ENCODE assay signal across 8 mouse cellular contexts in genomic region chr1:82289116-82289989, GRCm38 (mm10). TPM values are rescaled to one million over a fixed set of nuclear protein-coding genes. Genes with fewer than 3 reads are reported as not detected.
DNase-seq lines count a peak whose midpoint lies in the region; ATAC-seq and TF ChIP-seq lines count a peak whose summit lies in the region.

No protein-coding gene starts in this region.

- H3K27me3 ChIP-seq in limb, embryonic 15.5 days = no peaks in the 10 kb centered on the region

- H3K27ac ChIP-seq in embryonic fibroblast, embryonic 13.5 days (ENCODE audit: insufficient read depth, low read length) = peak overlapping the region; percentile 82
- H3K27ac ChIP-seq in limb, embryonic 15.5 days = peak overlapping the region; percentile 98
- peak overlapping the region; percentile 93 for H3K27ac ChIP-seq in olfactory bulb, adult 2 months (ENCODE audit: insufficient read depth, low read depth, low read length)

- DNase-seq in kidney, adult 9 months = peak; percentile 10
- DNase-seq in kidney, postnatal 14 days = no peak
- peak; percentile 62 for DNase-seq in Muller cell, postnatal 12 days (ENCODE audit: inconsistent ontology term)
- DNase-seq in heart, postnatal 10 days = peak; percentile 44 to 45

- ATAC-seq in limb, embryonic 15.5 days (ENCODE audit: insufficient number of reproducible peaks, low FRiP score, low TSS enrichment, low read depth) = no peak
- no peak for ATAC-seq in granulocyte monocyte progenitor cell, adult 5-6 weeks (replicated peaks; ENCODE audit: poor library complexity, severe bottlenecking)

- H3K4me1 ChIP-seq in embryonic fibroblast, embryonic 13.5 days (ENCODE audit: control insufficient read depth, insufficient read depth, low read length) = 0 out of 2 replicates have a peak, but pooled peaks cover 3% of the 10 kb centered on the region
- H3K4me1 ChIP-seq in limb, embryonic 15.5 days = peaks cover 44% of the 10 kb centered on the region
- peaks cover 39% of the 10 kb centered on the region for H3K4me1 ChIP-seq in olfactory bulb, adult 2 months (ENCODE audit: control insufficient read depth, insufficient read depth, low read length)

- TF ChIP-seq POLR2A in embryonic fibroblast, embryonic 13.5 days (IDR thresholded peaks at IDR 0.05; ENCODE audit: low read depth, low read length) = peak; percentile 39; the same call in 1 of the 2 replicates
- TF ChIP-seq POLR2A in olfactory bulb, adult 2 months (IDR thresholded peaks at IDR 0.05; ENCODE audit: insufficient read depth, low read depth, low read length) = no peak

- H3K9ac ChIP-seq in limb, embryonic 15.5 days = peak overlapping the region; percentile 77

- no peaks in the 10 kb centered on the region for H3K9me3 ChIP-seq in limb, embryonic 15.5 days

- peak overlapping the region; percentile 70 for H3K4me3 ChIP-seq in embryonic fibroblast, embryonic 13.5 days (ENCODE audit: insufficient read depth, low read length)
- H3K4me3 ChIP-seq in limb, embryonic 15.5 days = peak overlapping the region; percentile 75
- peak overlapping the region; percentile 78 for H3K4me3 ChIP-seq in olfactory bulb, adult 2 months (ENCODE audit: insufficient read depth, low read depth, low read length)

- peaks cover 24% of the 10 kb centered on the region for H3K36me3 ChIP-seq in limb, embryonic 15.5 days

- peak overlapping the region; percentile 73 for H3K4me2 ChIP-seq in limb, embryonic 15.5 days

- 69% methylated on average over 35 of the region's 35 CpGs for WGBS in limb, embryonic 15.5 days
- WGBS in olfactory bulb, adult 2 months = 62% methylated on average over 35 of the region's 35 CpGs

- no peak for TF ChIP-seq CTCF in embryonic fibroblast, embryonic 13.5 days (IDR thresholded peaks at IDR 0.05; ENCODE audit: borderline replicate concordance, insufficient read depth, low read length)
- TF ChIP-seq CTCF in olfactory bulb, adult 2 months (IDR thresholded peaks at IDR 0.05; ENCODE audit: insufficient read depth, low read depth, low read length) = no peak

- intact Hi-C loops in heart, postnatal 10 days (cut with DNase I) = loop anchor here (5.0 to 10.0 kb wide), 2 partner anchors 157 to 555 kb away; no protein-coding TSS in a partner anchor

RNA-seq across cellular contexts. Expression of gene Irs1, which starts 1.9 kb away (rescaled TPM):
- 27.5 and 41.2 TPM in 2 replicates for polyA plus RNA-seq in embryonic fibroblast, embryonic 13.5 days (2011; ENCODE audit: insufficient read length, low read depth, missing spikeins)
- 10 to 100 TPM; 29.7 to 41.2 TPM for total RNA-seq in heart, postnatal 10 days (2021)
- polyA plus RNA-seq in limb, embryonic 15.5 days (2015; fragmentation: Nextera tagmentation; extraction: Ambion mirVana) = 13.4 and 13.5 TPM in 2 replicates
- not detected in 2 replicates for polyA plus RNA-seq in olfactory bulb, adult 2 months (2012; ENCODE audit: insufficient read depth, insufficient read length, low replicate concordance, missing spikeins)
- not detected in 2 replicates for total RNA-seq in granulocyte monocyte progenitor cell, adult 5-6 weeks (2014; fragmentation: Nextera tagmentation)
- total RNA-seq in granulocyte monocyte progenitor cell, adult 5-6 weeks (2017) = not detected in 2 replicates

RNA-seq across cellular contexts. Expression of gene Rhbdd1, which starts 26.9 kb away (rescaled TPM):
- 38.0 and 40.7 TPM in 2 replicates for polyA plus RNA-seq in embryonic fibroblast, embryonic 13.5 days (2011; ENCODE audit: insufficient read length, low read depth, missing spikeins)
- 10 to 100 TPM; 10.7 to 11.6 TPM for total RNA-seq in heart, postnatal 10 days (2021)
- 11.0 and 11.2 TPM in 2 replicates for polyA plus RNA-seq in limb, embryonic 15.5 days (2015; fragmentation: Nextera tagmentation; extraction: Ambion mirVana)
- not detected in 2 replicates for polyA plus RNA-seq in olfactory bulb, adult 2 months (2012; ENCODE audit: insufficient read depth, insufficient read length, low replicate concordance, missing spikeins)
- 12.1 and 17.7 TPM in 2 replicates for total RNA-seq in granulocyte monocyte progenitor cell, adult 5-6 weeks (2014; fragmentation: Nextera tagmentation)
- 16.7 and 17.3 TPM in 2 replicates for total RNA-seq in granulocyte monocyte progenitor cell, adult 5-6 weeks (2017)

RNA-seq across cellular contexts. Expression of gene Gm9747, which starts 56.4 kb away (rescaled TPM):
- polyA plus RNA-seq in embryonic fibroblast, embryonic 13.5 days (2011; ENCODE audit: insufficient read length, low read depth, missing spikeins) = not detected in 2 replicates
- not detected for total RNA-seq in heart, postnatal 10 days (2021)
- polyA plus RNA-seq in limb, embryonic 15.5 days (2015; fragmentation: Nextera tagmentation; extraction: Ambion mirVana) = 39.8 and 43.6 TPM in 2 replicates
- polyA plus RNA-seq in olfactory bulb, adult 2 months (2012; ENCODE audit: insufficient read depth, insufficient read length, low replicate concordance, missing spikeins) = not detected in 2 replicates
- total RNA-seq in granulocyte monocyte progenitor cell, adult 5-6 weeks (2014; fragmentation: Nextera tagmentation) = not detected in 2 replicates
- total RNA-seq in granulocyte monocyte progenitor cell, adult 5-6 weeks (2017) = not detected in 2 replicates

Comparison
In these comparisons a context has a peak if more than half of its experiments do, and no peak if none do; other contexts are left out.
1. RNA of gene Rhbdd1, which starts 26.9 kb away (polyA plus RNA-seq): 38.0 to 40.7 TPM in embryonic fibroblast, embryonic 13.5 days and 11.0 to 11.2 TPM in limb, embryonic 15.5 days; not detected in olfactory bulb, adult 2 months; every median in the first group is over 10 times any median in the second.
2. RNA of gene Gm9747, which starts 56.4 kb away (polyA plus RNA-seq): 39.8 to 43.6 TPM in limb, embryonic 15.5 days; not detected in embryonic fibroblast, embryonic 13.5 days and not detected in olfactory bulb, adult 2 months; every median in the first group is over 10 times any median in the second.
3. Peak in every context shown above with its lines, with median percentiles within 50 percentile points of each other: H3K27ac ChIP-seq and H3K4me3 ChIP-seq.